Mouse (Mus musculus) spleen, adult 18-20 months (tissue): Measurements from ENCODE around the gene 1700016D06Rik.
"Not testable (repeated sequence)": the region's sequence is repeated elsewhere in the genome, so short reads cannot be mapped to it uniquely, and the experiment has no call there.

Experiments used
- DNase-seq, 2 experiments: peaks; one replicate each; pipeline ENCODE4 v3.0.0; 2022; ENCODE audit warnings: mixed read lengths in 2 of 2

Gene 1700016D06Rik

DNA sequence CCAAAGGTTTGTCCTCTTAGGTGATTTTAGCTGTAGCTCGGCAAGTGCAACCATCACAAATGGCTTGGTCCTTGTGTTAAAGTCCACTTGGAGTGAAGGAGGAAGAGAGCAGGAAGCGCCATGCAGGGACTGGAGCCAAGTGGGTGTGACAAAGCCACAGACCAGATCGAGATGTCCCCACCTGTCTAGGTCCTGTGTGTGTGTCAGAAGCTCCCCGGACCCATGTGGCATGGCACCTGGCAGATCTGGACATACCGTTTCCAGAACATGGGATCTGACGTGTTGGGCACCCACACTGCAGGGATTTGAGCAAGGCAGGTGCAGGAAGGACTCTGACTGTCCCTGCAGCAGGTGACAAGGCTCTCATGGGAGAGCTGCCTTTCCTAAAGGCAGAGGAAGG lies 565 bp upstream of the 1700016D06Rik start:
- no peak for DNase-seq

DNA sequence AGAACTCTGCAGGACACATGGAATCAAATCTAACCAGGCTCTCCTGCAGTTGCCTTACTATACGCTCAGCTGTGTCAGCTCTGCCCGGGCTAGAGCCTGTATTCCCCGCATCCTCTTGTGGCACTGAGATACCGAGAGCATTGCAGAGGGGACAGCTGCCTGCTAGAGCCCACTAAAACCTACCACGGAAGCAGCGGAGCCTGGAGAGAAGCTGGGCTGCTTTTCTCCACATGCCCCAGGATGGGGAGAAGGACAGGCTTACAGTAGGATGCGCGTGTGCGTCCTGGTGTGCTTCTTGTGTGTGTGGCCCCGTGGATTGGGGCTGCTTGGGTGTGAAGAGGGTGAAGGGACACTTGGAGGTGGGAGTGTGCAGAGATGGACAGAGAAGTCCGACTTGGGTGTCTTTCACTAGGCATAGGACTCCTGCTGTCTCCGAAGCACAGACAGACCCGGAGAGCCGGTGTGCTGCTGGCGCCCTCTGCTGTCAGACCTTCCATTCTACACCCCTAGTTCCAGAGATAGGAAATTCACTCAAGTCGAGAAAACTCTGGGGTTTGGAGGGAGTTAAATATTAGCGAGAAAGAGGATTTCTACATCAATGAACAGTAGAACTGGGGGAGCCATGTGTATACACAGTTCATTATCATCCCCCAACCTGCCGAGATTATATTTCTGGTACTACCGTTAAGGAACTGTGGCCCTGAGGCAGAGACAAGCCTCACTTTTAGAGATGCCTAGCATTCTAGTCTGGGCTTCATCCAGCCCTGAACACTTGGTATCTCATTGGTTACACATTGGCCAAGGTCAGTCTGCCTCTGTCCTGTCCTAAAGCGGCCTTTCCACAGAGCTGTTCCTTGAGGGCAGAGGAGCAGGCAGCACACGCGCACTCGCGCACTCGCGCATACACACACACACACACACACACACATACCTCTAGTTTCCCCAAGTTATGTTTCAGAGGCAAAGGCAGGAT lies 517 bp downstream of the 1700016D06Rik start:
- DNase-seq, result peak; percentile 25 to 61

DNA sequence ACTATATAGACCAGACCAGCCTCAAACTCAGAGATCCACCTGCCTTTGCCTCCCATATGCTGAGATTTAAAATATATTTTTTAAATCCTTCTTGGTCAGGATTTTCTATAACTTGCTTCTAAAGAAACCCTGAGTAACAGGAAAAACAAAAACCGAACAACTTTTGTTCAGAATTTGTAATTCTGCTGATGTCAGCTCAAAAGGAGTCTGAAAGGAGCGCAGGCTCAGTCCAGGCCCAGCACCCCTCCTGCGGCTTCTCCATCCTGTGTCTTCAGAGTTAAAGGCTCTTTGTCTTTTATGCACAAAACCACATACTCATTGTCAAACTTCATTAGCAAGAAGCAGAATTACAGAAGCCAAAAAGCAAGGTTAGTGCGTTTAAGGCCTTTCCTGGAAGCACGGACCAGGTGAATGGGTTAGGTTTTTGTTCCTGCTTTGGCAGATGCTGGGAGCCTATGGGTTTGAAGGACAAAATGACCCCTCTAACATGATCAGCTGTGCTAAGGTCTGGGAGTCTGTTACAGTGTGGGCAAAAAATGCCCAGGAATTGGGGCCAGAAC lies 1.3 kb downstream of the 1700016D06Rik start:
- no peak for DNase-seq

DNA sequence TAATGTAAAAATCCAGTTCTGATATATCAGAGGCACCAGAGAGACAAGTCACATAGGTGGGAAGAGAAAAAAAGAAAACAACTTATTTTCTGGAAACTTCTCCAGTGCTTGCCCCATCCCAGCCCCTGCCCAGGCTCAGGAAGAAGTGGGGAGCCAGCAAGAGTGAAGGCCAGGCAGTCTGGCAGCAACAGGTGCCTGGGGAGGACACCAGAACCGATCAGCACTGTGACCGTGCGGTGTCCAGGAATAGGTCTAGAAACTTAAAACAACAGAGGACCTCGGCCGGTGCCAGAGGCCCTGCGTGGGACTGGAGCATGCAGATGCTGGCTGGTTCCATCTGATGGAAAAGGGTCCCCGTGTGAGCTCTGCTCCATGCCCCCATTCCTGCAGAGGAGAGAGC lies 3.4 kb downstream of the 1700016D06Rik start:
- no peak for DNase-seq

DNA sequence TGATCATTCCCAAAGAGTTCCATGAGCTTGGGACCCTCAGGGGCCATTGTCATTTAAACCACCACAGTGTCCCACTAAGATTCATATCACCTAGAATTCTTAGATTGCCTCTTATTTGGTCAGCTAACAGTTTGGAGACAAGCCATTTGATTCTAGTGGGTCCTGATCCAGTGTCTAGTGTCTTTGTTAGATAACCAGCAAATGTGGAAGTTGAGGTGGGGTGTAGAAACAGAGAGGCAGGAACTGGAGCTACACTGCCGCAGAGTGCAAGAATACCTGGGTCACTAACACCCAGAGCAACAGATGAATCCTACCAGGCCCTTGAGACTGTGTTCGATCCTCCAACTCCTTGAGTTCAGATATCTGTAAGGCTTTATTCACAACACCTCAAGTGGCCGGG lies 4.7 kb downstream of the 1700016D06Rik start:
- no peak for DNase-seq

DNA sequence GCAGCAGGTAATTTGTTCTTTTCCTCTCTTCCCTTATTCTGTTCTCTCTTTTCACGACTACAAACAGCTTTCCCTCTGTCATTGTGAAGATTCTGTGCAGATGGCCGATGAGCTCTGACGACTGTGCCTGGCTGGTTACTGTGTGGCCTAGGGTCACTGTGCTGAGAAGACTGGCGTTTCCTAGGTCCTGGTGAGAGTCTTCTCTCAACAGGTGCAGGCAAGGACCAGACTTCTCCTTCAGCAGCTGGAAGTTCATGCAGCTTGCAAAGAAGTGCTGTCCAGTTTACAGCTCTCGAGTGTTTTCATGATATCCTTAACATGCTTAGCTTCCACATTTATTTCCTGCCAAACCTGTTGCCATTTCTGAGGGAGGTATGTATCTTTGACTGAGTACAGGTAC lies 6.9 kb downstream of the 1700016D06Rik start:
- no peak for DNase-seq

DNA sequence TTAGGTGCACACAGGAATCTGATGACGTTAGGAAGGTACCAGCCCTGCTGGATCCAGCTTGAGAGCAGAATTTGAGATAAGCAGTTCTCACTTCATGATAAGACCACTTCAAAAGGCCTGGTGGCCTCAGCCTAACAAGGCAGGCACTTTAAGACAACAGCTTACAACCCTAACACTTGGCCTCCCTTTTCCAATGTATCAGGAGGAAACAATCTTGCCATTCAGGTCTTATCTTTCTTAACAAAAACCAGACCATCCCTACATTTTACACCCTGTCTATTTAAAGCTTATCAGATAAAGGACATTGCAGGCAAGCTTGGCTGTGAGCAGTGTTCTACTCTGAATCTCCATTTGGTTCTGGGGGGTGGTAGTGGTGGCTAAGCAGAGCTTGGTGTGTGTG lies 8.4 kb downstream of the 1700016D06Rik start:
- no peak for DNase-seq

DNA sequence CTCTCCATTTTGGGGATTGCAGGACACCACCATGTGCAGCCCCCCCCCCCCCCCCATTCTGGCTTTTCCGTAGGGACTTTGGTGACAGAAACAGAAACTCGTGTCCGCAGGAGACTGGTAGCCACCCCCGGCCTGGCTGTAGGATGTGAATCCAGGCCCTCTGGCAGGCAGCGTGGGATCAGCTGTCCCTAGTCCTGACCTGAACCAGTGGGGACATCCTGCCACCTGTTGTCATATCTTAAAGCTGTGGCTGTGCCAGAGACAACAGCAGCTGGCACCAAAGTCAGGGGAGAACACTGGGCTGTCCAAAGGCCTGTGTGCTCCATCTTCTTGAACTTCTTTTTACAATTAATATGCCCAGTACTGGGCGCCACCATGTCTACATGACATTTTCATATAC lies 9.1 kb downstream of the 1700016D06Rik start:
- no peak for DNase-seq

DNA sequence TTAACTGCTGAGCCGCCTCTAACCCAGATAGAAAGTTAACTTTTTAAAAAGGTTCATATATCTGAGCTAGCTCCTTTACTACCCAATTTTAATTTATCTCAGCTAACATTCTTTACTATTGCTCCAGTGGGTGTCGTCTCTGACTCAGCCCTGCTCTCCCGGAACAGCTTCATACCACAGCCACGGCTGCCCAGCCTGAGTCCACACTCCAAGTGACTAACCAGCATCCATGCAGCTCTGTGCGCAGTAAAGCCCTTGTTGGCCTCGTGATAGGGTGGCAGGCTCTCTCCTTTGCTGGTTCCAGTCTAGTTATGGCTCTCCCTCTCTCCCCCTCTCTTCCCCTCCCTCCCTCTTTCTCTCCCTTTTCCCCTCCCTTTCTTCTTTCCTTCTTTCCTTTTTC lies 9.6 kb downstream of the 1700016D06Rik start:
- DNase-seq, result no peak

DNA sequence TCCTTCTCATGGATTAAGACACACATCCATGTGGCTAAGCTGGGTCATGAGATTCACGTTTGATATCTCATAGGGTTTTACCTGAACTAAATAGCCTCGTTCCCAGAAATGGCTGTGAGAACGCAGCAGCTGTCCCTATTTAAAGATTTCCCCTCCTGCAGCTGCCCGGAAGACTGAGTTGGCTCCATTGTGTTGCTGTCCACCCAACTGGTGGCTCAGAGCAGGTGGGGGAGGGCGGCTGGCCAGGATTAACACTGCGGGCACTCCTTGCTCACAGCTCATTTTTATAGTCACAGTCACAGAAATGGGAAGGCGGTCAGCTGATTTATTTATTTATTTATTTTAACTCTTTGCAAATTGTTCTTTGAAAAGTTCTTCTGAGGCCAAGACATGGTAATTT lies 10.9 kb downstream of the 1700016D06Rik start:
- DNase-seq, result no peak

DNA sequence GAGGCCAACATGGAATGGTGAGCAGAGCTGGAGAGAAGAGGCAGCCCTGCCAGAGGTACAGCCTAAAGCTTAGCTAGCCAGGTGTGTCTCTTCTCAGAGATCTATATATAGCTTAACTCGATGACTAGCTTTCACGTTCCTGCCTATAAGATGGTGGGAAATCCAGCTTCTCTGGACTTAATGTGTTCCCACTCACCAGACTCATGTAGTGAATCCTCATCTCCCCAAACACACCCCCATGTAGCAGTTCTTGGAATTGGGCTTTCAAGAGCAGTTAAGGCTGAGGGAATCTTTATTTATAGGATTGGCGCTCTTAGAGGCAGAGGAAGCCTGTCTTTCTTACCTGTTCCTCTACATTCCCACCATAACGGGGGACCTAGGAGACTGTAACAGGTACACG lies 13.6 kb downstream of the 1700016D06Rik start:
- no peak for DNase-seq

DNA sequence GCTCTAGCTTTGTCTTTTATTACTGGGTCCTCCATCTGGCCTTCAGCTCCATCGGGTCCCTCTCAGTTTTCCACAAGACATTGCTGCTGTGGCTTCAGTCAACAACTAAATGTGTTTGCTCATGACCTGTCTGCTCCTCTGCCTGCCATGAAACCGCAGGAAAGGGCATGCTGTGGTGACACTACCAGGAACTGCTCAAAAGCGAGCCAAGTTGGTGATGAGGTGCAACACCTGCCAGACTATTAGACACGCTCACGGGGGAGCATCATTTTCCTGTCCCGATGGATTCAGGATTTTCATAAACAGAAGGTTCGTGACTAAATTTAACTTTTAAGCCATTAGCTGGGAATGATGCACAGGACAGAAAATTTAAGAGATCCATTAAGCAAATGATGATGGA lies 16.3 kb downstream of the 1700016D06Rik start:
- no peak for DNase-seq

DNA sequence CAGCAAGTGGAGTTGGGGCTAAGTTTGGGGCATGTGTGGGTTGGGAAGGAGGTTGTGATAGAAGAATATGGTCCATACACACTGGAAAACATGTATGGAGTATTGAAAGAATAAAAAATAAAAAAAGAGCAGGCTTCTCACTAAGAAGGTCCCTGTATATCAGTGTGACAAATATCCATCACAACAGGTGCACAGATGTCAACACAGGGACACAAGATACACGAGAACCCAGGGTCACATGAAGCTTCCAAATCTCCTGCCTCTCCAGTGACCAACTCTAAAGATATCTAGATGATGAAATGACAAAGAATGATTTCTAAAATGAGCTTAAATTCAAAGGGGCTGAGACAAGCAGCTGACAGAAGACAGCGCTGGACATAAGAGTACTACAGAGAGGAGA lies 32.6 kb downstream of the 1700016D06Rik start:
- DNase-seq, result no peak

DNA sequence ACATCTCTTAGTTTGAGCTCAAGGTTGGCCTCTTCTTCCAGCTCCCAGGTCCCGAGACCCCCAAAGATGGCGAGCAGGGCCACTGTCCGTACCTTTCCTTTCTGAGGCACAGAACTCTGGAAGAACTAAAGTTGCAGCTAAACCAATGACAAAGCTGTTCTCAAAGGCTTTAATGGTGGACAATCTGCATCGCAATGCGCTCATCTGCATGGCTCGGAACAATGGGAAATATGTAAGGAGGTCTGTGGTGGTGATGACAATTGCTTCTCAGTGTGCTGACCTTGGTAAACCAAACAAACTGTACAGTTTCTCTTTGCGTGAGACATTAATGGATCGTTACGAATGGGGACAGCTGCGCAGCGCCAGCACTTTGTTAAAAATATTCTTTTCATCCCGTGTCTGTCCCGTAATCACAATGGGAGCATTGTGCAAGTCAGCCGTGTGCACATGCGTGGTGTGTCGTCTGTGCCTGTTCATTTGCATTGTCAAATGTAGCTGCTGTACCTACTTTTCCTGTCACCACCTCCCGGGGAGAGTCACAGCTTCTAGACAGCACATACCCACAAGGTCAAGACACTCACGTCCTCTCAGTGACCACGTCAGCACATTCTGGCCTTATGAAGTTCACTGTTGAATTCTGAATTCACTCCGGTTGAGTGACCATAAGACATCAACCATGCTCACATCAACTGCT lies 34.7 kb downstream of the 1700016D06Rik start:
- not testable (repeated sequence) for DNase-seq

DNA sequence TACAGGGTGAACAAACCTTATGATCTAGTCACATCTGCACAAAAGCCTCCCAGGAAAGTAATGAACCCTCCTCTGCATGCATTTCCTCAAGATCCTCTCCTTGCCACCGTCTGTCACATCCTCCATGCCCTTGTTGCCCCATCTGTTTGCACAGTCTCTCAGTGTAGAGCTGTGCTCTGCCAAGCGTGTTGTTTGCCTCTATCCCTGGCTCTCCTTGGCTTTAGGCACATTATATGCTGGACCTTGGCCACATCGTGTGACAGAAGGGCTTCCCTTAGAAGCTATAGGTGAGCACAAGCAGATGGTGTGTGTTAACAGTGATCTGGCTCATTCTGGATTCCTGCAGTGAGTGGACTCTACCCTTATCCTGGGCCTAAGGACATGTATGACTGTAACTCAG lies 38.9 kb downstream of the 1700016D06Rik start:
- DNase-seq, result no peak

DNA sequence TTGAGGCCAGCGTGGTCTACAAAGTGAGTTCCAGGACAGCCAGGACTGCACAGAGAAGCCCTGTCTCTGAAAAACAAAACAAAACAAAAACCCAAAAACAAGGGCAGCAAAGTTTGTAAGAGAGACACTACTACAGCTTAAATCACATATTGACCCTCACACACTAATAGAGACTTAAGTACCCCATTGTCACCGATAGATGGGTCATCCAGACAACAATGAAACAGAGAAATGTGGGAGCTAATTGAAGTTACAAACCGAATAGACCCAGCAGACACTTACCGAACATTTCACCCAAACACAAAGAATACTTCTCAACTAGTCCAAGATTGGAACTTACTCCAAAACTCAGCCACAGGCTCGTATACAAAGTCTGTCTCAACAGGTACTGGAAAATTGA lies 50.8 kb downstream of the 1700016D06Rik start:
- DNase-seq, result no peak

DNA sequence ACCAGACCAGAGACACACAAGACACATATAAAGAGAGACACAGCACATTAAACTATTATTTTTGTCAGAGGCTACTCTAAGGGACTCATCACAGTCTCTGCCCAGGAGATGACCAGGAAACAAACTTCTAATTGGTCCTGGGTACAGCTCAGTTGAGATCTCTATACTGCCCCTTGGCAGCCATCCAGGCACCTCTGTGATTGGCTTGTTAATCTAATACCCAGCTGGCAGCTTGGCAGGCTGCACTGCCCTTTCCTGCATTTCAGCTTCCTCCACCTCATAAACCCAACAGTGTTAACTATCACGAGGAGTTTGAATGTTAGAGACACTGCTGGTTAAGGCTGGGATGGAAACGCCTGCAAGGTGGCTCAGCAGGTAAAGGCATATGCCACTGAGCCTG lies 57.7 kb downstream of the 1700016D06Rik start:
- DNase-seq, result no peak

DNA sequence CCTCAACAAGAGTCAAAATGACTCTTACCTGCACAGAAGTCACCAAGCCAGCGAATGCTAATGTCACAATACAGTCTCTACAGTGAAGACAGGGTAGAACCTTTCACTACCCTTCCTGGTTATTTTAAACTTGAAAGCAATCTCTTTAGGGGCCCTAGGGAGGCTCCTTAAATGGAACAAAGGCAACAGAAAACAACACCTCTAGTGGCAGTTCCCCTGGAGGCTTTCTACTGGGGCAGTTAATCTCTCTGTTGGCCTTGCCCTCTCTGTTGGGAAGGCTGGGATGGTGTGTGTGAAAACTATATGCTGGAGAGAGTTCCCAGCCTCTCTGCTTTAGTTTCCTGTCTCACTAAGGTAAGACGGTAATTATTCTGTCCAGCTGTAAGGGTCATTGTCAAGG lies 60.3 kb downstream of the 1700016D06Rik start:
- no peak for DNase-seq

DNA sequence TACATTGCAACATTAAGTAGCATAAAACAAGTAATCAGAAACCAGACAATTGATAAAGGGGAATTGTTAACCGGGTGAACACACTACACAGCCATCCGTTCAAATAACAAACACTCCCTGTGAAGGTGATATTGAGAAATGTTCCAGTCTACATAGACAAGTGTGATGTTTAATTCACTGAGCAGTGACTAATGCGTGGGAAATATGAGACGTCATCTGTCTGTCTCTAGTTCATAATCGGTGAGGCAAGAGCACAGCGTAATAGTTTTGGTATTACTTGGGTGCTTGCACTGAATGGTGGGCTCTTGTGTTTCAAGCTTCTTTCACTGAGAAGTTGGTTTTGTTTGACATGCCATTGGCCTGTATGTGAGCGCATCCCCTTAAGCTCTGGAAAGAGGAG lies 63.3 kb downstream of the 1700016D06Rik start:
- DNase-seq, result no peak

DNA sequence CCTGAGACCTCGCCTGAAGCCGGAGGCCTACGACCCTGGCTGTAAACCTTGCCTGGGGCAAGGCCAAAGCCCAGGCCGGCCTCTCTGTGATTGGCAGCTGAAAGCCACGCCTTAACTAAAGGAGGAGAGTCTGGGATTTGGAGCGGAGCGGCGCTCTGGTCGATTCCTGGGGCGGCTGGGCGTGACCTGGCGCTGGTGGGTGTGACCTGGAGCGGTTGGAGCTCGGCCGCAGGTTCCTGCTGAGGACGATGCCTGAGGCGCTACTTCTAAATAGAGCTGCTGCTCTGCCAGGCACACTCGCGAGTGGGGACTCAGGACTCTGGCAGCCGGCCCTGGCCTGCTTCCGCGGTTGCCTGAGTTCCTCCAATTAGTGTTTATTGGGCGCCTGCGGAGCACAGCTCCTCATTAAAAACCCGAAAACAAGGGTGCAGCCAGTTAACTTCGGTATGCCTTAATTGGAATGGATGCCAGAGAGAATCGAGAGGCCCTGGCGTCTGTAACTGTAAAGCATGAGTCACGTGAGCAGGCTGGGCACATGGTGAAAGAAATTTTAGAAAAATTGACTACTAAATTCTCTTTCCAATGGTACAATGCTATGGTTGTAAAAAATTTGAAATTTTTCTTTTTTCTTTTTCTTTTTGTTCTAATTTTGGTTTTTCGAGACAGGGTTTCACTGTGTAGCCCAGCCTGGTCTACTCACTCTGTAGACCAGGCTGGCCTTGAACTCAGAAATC lies 64.4 kb downstream of the 1700016D06Rik start:
- peak; percentile 51 to 58 for DNase-seq

DNA sequence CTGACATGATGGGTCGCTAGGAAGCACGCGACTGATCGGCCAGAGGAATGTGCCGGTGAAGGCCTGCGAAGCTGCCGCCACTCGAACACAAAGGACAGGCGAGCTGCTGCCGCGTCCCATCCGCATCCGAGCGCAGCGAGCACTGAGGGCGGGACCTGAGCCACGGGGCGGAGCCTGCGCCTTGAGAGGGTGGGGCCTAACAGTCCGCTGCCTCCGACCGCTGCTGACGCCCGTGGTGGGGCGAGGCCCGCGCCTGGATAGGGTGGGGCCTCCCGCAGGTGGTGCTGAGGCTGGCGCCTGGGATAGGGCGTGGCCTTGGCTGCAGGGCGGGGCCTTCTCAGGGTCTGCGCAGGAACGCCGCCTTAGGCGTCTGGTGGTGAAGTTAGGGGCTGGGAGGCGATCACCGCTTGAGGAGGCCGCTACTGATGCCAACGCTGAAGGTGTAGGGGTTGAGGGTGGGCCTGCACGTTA lies 65.2 kb downstream of the 1700016D06Rik start, which contains the start of gene Ankrd10:
Gene Ankrd10, minus strand, starts transcription at position 147 of the 471 bp plus-strand sequence.
- DNase-seq, result peak; percentile 97 to 98

DNA sequence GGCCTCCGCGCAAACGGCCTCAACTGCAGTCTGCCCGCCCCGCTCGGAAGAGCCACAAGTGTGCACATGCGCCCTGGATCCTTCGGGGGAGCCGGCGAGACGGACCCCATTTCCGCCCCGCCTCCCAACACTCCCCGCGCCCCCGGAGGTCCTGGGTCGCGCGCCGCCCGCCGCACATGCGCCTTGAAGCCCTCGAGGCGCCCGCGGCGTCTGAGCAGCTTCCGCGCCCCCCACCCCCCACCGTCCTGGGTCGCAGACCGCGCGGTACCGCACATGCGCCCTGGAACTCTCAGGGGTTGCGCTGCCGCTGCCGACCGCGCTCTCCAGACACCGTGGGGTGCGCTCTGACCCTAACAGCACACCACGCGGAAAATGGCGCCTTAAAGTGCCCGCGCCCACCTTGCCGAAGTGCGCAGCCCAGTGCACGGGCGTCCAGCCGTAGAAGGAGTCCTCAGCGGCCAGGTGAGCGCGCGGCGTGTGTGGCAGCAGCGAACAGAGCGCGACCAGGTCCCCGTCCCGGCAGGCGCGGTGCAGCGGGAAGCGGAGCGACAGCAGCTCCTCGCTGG lies 65.8 kb downstream of the 1700016D06Rik start:
- peak; percentile 89 for DNase-seq
